Mouse (Mus musculus): ENCODE results near the gene Klc4.

DNA sequence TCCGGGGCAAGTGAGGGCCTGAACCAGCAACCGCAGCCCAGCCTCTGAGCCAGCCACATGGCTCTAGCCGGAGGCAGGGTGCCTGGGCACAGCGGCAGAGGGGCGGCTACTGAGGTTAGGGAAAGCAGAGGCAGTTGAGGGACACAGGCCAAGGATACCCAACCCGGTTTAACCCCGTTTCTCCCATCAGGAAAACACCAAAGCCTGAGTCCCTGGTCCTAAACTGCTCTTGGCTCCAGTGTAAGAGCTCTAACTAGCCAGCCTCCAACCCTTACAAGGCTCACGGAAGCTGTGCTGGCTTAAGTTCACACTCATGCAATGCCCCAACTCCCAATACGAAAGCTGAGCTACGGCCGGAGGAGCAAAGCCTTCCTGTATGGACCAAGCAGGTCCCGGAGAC lies 21.2 kb downstream of the Klc4 start:
- no peak for TF ChIP-seq CTCF (IDR thresholded peaks at IDR 0.05; ENCODE audit: borderline replicate concordance, extremely low read depth, insufficient read depth, insufficient read length)
- TF ChIP-seq POLR2A (IDR thresholded peaks at IDR 0.05; ENCODE audit: borderline replicate concordance, extremely low read depth, insufficient read depth, insufficient read length, poor library complexity, severe bottlenecking), result no peak
